Mouse (Mus musculus) retina, embryonic 14.5 days (tissue): ENCODE data around the gene Slc4a10.
A peak's percentile ranks its signal among the peaks of the same experiment; 100 is the strongest.

Experiments used
- DNase-seq: peaks from one replicate; pipeline ENCODE4 v3.0.0-alpha.2; 2015; ENCODE audit warnings: low spot score

Gene Slc4a10

GRCm38 (mm10) chr2:62347762-62348161 lies 301.5 kb downstream of the Slc4a10 start:
- no peak for DNase-seq

- no peak for DNase-seq
Measured at GRCm38 (mm10) chr2:62352035-62352434, 305.8 kb downstream of the Slc4a10 start.

DNA sequence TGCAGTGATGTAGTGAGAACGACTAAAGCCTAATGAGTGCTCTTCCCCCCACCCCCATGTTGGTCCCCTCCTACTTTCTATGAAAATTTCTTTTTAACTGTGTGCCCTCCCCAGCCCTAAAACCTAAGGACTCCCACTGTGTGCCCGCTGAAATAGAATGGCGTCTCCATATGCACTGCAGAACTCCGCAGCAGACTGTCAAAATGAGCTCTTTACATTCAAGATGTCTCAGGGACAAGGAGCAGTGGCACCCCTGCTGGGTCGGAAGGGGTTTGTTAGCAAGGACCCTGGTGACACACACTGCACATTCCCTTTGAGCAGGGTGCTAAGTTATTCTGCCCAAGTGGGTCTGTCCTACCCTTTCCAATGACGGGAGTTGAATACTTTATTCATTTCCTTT lies 309.5 kb downstream of the Slc4a10 start:
- peak; percentile 35 for DNase-seq

DNA sequence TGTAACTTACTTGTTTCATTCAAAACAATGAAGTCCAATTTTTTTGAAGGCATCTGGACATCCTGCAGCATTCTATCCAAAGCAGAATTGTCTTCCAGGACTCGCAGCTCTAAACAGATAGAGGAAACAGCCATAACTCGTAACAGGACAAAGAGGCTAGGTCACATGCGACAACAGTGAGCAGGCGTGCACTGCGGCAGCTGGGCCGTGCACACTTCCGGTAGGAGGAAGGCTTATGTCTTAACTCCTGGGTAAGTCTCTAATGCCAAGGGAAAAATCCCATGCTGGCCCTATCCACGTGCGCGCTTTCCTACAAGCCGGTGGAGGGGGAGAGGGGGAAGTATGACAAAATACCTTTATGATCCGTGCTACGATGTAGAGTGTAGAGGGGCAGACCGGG lies 310.3 kb downstream of the Slc4a10 start:
- DNase-seq, result no peak

GRCm38 (mm10) chr2:62357259-62357658 lies 311.0 kb downstream of the Slc4a10 start:
- DNase-seq, result no peak

DNA sequence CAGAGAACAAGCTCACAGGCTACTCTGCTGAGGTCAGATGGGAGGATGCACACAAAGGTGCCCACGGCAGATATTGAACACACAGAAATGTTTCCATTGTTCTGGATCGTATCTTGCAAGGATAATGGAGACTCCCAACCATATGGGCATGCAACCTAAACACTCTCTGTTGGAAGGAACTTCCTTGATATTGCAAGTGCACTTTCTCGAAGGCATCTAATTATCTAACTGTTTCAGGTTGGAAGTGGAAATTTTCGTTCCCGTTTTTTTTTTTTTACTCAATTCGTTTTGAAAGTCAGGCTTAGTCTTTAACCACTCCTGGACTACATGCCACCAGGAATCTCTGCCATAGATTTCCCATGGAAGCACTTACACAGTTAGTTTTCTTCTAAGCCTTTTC lies 314.6 kb downstream of the Slc4a10 start:
- no peak for DNase-seq

- DNase-seq, result no peak
Measured at GRCm38 (mm10) chr2:62361514-62361913, 315.3 kb downstream of the Slc4a10 start.

GRCm38 (mm10) chr2:62362211-62362610 lies 315.9 kb downstream of the Slc4a10 start:
- DNase-seq, result no peak

DNA sequence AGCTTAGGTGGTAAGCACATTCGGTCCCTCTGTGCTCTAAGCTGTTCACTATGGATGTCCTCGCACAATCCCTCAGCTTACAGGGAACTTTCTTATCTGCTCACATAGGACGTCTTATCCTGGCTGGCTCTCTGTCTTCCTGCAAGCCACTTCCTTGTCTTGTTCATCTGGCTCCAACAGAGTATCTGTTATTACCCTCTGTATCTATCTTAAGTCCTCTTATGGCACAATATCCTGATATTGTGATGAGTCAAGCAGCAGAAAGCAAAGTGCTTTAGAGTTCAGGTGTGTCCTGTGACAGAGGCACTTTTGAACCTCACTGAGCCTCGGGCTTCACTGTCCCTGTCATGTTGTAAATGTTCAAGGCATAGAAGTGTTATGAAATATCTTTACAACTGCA lies 317.3 kb downstream of the Slc4a10 start:
- DNase-seq, result no peak

DNA sequence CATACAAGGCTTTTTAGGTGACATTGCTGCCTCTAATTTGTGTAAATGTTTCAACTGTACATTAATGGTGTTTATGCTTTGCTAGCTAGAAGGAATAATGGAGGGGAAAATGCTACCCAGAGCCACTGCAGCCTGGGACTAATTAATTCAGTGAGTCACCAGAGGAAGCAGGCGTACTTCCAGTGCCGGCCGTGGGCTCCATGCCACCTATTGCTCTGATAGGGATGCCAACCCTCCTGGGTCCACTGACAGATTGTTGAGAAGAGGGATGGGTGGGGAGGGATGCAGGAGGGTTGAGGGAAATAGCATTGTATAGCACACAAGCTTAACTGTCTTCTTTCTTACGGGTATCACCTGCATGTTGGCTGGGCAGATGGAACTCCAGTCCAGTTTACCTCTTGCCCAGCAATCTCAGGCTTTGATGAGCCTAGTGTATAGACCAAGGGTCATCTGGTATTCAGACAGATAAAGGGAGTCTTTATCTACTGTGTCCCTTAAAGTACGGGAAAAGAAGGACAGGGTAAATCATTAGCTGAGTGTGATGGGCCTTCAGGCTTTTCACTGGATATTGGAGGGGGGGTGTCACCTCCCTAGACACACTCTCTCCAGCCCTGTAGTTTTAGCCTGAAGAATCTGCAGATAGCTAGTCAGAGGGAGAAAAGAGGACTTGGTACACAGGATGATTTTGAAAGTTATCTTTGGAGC lies 322.2 kb downstream of the Slc4a10 start:
- DNase-seq, result no peak

DNA sequence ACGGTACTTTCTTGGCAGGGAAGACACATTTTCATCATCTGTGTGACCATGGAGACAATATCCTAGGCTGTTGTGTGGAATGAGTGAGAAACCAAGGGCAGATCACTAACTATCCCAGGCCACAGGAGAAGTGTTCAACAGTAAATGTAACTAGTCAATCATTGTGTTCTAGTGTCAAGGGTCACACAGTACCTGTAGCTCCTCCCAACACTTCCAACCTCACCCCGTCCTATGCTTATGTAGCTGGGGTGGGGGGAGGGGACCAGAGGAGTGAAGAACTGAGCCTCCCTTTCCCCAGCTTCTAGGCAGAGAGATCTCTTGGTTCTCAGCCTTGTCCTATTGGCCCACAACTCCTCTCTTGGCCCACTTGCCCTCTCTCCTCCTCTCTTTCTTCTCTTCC lies 323.8 kb downstream of the Slc4a10 start:
- no peak for DNase-seq

GRCm38 (mm10) chr2:62373692-62374091 lies 327.4 kb downstream of the Slc4a10 start:
- no peak for DNase-seq
